Mouse (Mus musculus): ENCODE data around the gene BC030870.

DNA sequence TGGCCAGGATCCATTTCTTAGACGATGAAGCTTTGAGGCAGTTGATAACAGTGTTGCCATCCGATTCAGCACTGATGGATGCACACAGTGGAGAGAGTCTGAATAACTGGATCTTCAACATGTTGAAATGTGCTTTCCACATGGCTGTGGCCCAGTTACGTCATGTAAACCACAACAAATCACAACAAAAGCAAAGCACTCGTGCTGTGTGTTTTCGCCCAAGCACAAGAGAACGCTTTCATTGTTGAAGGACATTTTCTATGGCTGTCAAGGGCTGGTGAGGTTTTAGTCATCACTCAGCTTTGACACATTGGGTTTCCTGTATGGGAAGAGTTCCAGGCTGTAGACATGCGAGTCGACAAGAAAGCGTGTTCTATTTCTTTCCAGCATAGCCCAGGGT lies 48.6 kb downstream of the BC030870 start:
- TF ChIP-seq POLR2A (IDR thresholded peaks at IDR 0.05; ENCODE audit: borderline replicate concordance, extremely low read depth, insufficient read depth, insufficient read length, poor library complexity, severe bottlenecking) (no peak), CTCF (IDR thresholded peaks at IDR 0.05; ENCODE audit: borderline replicate concordance, extremely low read depth, insufficient read depth, insufficient read length) (no peak)
